ENCODE assay signal across 9 mouse cellular contexts in the genomic region with DNA sequence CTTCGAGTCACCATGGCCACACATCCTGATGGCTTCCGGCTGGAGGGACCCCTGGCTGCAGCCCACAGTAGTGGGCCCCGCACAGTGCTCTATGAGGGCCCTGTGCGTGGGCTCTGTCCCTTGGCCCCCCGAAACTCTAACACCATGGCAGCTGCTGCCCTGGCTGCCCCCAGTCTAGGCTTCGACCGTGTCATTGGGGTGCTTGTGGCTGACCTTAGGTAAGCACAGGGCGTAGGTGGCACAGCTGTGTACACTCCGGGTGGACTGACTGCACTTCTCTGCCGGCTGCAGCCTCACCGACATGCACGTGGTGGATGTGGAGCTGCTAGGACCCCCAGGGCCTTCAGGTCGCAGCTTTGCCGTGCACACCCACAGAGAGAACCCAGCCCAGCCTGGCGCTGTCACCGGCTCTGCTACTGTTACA. TPM values are rescaled to one million over a fixed set of nuclear protein-coding genes. Genes with fewer than 3 reads are reported as not detected.
DNase-seq lines count a peak whose midpoint lies in the region; ATAC-seq lines count a peak whose summit lies in the region.
"Had no signal": no experiment of that assay in that cellular context is flagged by ENCODE, and none has a peak within 500 bp of the region (broad histone marks: within the 10 kb centered on the region; RNA-seq: fewer than 3 reads in every experiment).

No protein-coding gene starts in this region.

- peak overlapping the region; percentile 91 for H3K27ac ChIP-seq in heart, embryonic 10.5 days
- H3K27ac ChIP-seq in liver, embryonic 12.5 days, result peak overlapping the region; percentile 65

- WGBS in heart, embryonic 10.5 days, result 82% methylated on average over 16 of the region's 16 CpGs
- WGBS in liver, embryonic 12.5 days (ENCODE audit: insufficient replicate concordance), result 79% methylated on average over 16 of the region's 16 CpGs

- H3K4me3 ChIP-seq in heart, embryonic 10.5 days, result peak overlapping the region; percentile 73
- 0 out of 2 replicates have a peak overlapping the region, but pooled peaks have one; percentile 85 for H3K4me3 ChIP-seq in liver, embryonic 12.5 days

- no peaks in the 10 kb centered on the region for H3K9me3 ChIP-seq in heart, embryonic 10.5 days
- no peaks in the 10 kb centered on the region for H3K9me3 ChIP-seq in liver, embryonic 12.5 days (replicated peaks)

- 0 out of 2 replicates have a peak overlapping the region, but pooled peaks have one; percentile 35 for H3K9ac ChIP-seq in liver, embryonic 12.5 days

- peaks cover 36% of the 10 kb centered on the region for H3K27me3 ChIP-seq in heart, embryonic 10.5 days (ENCODE audit: insufficient read depth, poor library complexity, severe bottlenecking)
- H3K27me3 ChIP-seq in liver, embryonic 12.5 days (replicated peaks), result peaks cover 42% of the 10 kb centered on the region

- H3K36me3 ChIP-seq in heart, embryonic 10.5 days, result peaks cover 5% of the 10 kb centered on the region
- H3K36me3 ChIP-seq in liver, embryonic 12.5 days, result peaks cover 22% of the 10 kb centered on the region

- ATAC-seq in liver, embryonic 12.5 days, result no peak

- H3K4me1 ChIP-seq in heart, embryonic 10.5 days, result peaks cover 93% of the 10 kb centered on the region
- peaks cover 90% of the 10 kb centered on the region for H3K4me1 ChIP-seq in liver, embryonic 12.5 days

- no peak for DNase-seq in heart, embryonic 10.5 days (ENCODE audit: low spot score)
- DNase-seq in heart, adult 18-20 months, result no peak
- DNase-seq in thymus, postnatal 4 days, result peak; percentile 23
- no peak for DNase-seq in thymus, postnatal 14 days
- no peak for DNase-seq in adrenal gland, adult 8-10 months
- no peak for DNase-seq in adipocyte (ENCODE audit: low spot score)
- no peak for DNase-seq in thymus, postnatal 10 days (ENCODE audit: low spot score in 2 of 2)

- peak overlapping the region; percentile 88 for H3K4me2 ChIP-seq in liver, embryonic 12.5 days

RNA-seq across cellular contexts. Expression of a gene that starts 0.9 kb away (rescaled TPM):
- polyA plus RNA-seq in heart, embryonic 10.5 days (2016; fragmentation: Nextera tagmentation; extraction: Ambion mirVana), result 158 and 196 TPM in 2 replicates
- 100 to 1,000 TPM in 1 of 2 experiments, 10 to 100 TPM in 1; 98.6 to 108 TPM for total RNA-seq in heart, adult 18-20 months (2021)
- 189 and 194 TPM in 2 replicates for polyA plus RNA-seq in liver, embryonic 12.5 days (2016; fragmentation: Nextera tagmentation; extraction: Ambion mirVana)
- total RNA-seq in adrenal gland, adult 8-10 months (2022), result 10 to 100 TPM; 43.7 to 56.5 (median 46.9) TPM

RNA-seq across cellular contexts. Expression of a gene that starts 1.7 kb away (rescaled TPM):
- 0.83 and 1.8 TPM in 2 replicates for polyA plus RNA-seq in heart, embryonic 10.5 days (2016; fragmentation: Nextera tagmentation; extraction: Ambion mirVana)
- 1 to 10 TPM in 1 of 2 experiments, under 1 TPM in 1; 0.41 to 1.4 TPM for total RNA-seq in heart, adult 18-20 months (2021)
- 5.5 and 6.4 TPM in 2 replicates for polyA plus RNA-seq in liver, embryonic 12.5 days (2016; fragmentation: Nextera tagmentation; extraction: Ambion mirVana)
- total RNA-seq in adrenal gland, adult 8-10 months (2022), result 1 to 10 TPM in 3 of 4 experiments, under 1 TPM in 1; 0.73 to 2.0 (median 1.4) TPM
- total RNA-seq: MEL had no signal

RNA-seq across cellular contexts. Expression of a gene that starts 29.4 kb away (rescaled TPM):
- polyA plus RNA-seq in heart, embryonic 10.5 days (2016; fragmentation: Nextera tagmentation; extraction: Ambion mirVana), result 92.2 and 95.7 TPM in 2 replicates
- total RNA-seq in heart, adult 18-20 months (2021), result 10 to 100 TPM; 79.6 to 85.6 TPM
- polyA plus RNA-seq in liver, embryonic 12.5 days (2016; fragmentation: Nextera tagmentation; extraction: Ambion mirVana), result 70.6 and 74.8 TPM in 2 replicates
- 100 to 1,000 TPM in 3 of 4 experiments, 10 to 100 TPM in 1; 99.0 to 119 (median 110) TPM for total RNA-seq in adrenal gland, adult 8-10 months (2022)

RNA-seq across cellular contexts. Expression of a gene that starts 29.5 kb away (rescaled TPM):
- polyA plus RNA-seq in heart, embryonic 10.5 days (2016; fragmentation: Nextera tagmentation; extraction: Ambion mirVana), result 9.3 and 11.1 TPM in 2 replicates
- 1 to 10 TPM; 1.6 to 4.3 TPM for total RNA-seq in heart, adult 18-20 months (2021)
- 2.8 and 3.3 TPM in 2 replicates for polyA plus RNA-seq in liver, embryonic 12.5 days (2016; fragmentation: Nextera tagmentation; extraction: Ambion mirVana)
- total RNA-seq in adrenal gland, adult 8-10 months (2022), result 10 to 100 TPM in 3 of 4 experiments, 1 to 10 TPM in 1; 10.0 to 15.5 (median 13.0) TPM

RNA-seq across cellular contexts. Expression of a gene that starts 38.1 kb away (rescaled TPM):
- polyA plus RNA-seq in heart, embryonic 10.5 days (2016; fragmentation: Nextera tagmentation; extraction: Ambion mirVana), result 1.2 and 1.7 TPM in 2 replicates
- total RNA-seq in heart, adult 18-20 months (2021), result 10 to 100 TPM; 31.2 to 66.0 TPM
- 0.07 TPM in 1 of 2 replicates, not detected in the other for polyA plus RNA-seq in liver, embryonic 12.5 days (2016; fragmentation: Nextera tagmentation; extraction: Ambion mirVana)
- total RNA-seq in adrenal gland, adult 8-10 months (2022), result 10 to 100 TPM in 2 of 4 experiments, 1 to 10 TPM in 2; 6.4 to 15.4 (median 9.8) TPM
